Mouse (Mus musculus) urinary bladder, postnatal 4 days (tissue): ENCODE results near the gene Fam114a1.

Experiments
- DNase-seq, 2 experiments: peaks; one replicate each; pipeline ENCODE4 v3.0.0; 2021 to 2022; ENCODE audit warnings: low spot score in 2 of 2

Gene Fam114a1

GRCm38 (mm10) chr5:65051513-65051912 lies 81.6 kb downstream of the Fam114a1 start:
- DNase-seq = no peak

GRCm38 (mm10) chr5:65057596-65057995 lies 87.7 kb downstream of the Fam114a1 start:
- DNase-seq = no peak

- DNase-seq = no peak
Observed at GRCm38 (mm10) chr5:65059806-65060205, 89.9 kb downstream of the Fam114a1 start.

- DNase-seq = no peak
Observed at GRCm38 (mm10) chr5:65062236-65062635, 92.4 kb downstream of the Fam114a1 start.

- no peak for DNase-seq
Observed at GRCm38 (mm10) chr5:65063266-65063665, 93.4 kb downstream of the Fam114a1 start.

- DNase-seq = no peak
Observed at GRCm38 (mm10) chr5:65068166-65068565, 98.3 kb downstream of the Fam114a1 start.

- DNase-seq = no peak
Observed at GRCm38 (mm10) chr5:65069872-65070271, 100.0 kb downstream of the Fam114a1 start.

GRCm38 (mm10) chr5:65071689-65072118 lies 101.8 kb downstream of the Fam114a1 start:
- no peak for DNase-seq

GRCm38 (mm10) chr5:65073247-65073646 lies 103.4 kb downstream of the Fam114a1 start:
- no peak for DNase-seq

- DNase-seq = no peak
Observed at GRCm38 (mm10) chr5:65074693-65075092, 104.8 kb downstream of the Fam114a1 start.

- no peak for DNase-seq
Observed at GRCm38 (mm10) chr5:65076087-65076486, 106.2 kb downstream of the Fam114a1 start.

- no peak for DNase-seq
Observed at GRCm38 (mm10) chr5:65076748-65077147, 106.9 kb downstream of the Fam114a1 start.

- no peak for DNase-seq
Observed at GRCm38 (mm10) chr5:65078081-65078480, 108.2 kb downstream of the Fam114a1 start.

- DNase-seq = no peak
Observed at GRCm38 (mm10) chr5:65079881-65080280, 110.0 kb downstream of the Fam114a1 start.

- DNase-seq = no peak
Observed at GRCm38 (mm10) chr5:65081836-65082235, 112.0 kb downstream of the Fam114a1 start.

- no peak for DNase-seq
Observed at GRCm38 (mm10) chr5:65086522-65086921, 116.7 kb downstream of the Fam114a1 start.

GRCm38 (mm10) chr5:65089707-65090106 lies 119.8 kb downstream of the Fam114a1 start:
- DNase-seq = no peak

- DNase-seq = no peak
Observed at GRCm38 (mm10) chr5:65091184-65091858, 121.5 kb downstream of the Fam114a1 start.
